Mouse (Mus musculus) stomach, postnatal 0 days (tissue): ENCODE measurements around the gene Cenpm.

Source experiments
- CTCF ChIP-seq: IDR thresholded peaks from 2 replicates; pipeline ENCODE4 v1.5.1; 2016; ENCODE audit warnings: antibody characterized with exemption, low read depth, mild to moderate bottlenecking, moderate library complexity
- EP300 ChIP-seq: optimal IDR thresholded peaks from 2 replicates; pipeline ENCODE3; 2016; ENCODE audit warnings: antibody characterized with exemption

DNA sequence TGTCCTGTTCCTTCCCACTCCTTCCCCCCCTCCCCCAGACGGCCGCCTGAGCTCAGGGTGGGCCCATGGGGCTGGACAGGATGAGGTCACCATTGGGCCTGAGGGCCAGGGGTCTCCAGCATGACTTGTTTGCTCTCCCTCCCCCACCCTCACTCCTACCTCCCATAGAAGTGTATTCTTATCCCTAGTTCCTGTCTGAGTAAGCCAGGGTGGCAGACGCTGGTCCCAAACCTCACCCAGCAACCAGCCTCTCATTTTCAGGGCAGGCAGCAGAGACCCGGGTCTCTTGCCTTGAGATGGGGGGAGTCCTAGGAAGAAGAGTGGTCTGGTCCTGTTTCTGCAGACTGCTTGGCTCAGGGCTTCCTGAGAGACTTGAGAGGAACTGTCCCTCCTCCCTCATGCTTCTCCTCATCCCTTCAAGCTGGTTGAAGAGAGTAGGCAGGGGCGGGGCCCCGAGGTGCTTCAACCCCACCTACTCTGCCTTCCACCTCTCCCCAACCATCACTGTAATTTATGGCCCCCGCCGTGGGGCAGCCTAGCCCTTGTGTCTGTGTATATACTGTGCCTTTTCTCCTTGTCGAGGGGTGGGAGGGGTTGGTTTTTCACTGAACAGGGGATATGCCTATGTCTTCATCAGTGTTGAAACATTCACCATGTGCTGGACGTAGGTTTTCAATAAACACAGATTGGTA, 39.7 kb downstream of the Cenpm start:
- TF ChIP-seq CTCF = no peak
- TF ChIP-seq EP300 = no peak
